Mouse (Mus musculus) lung, postnatal 36 days (tissue): ENCODE data around the gene Gm3115.
"Not testable (repeated sequence)": the region's sequence is repeated elsewhere in the genome, so short reads cannot be mapped to it uniquely, and the experiment has no call there.

ENCODE experiments used
- DNase-seq: peaks from one replicate; pipeline ENCODE4 v3.0.0; 2022; ENCODE audit warnings: mixed read lengths

Gm3115 gene

DNA sequence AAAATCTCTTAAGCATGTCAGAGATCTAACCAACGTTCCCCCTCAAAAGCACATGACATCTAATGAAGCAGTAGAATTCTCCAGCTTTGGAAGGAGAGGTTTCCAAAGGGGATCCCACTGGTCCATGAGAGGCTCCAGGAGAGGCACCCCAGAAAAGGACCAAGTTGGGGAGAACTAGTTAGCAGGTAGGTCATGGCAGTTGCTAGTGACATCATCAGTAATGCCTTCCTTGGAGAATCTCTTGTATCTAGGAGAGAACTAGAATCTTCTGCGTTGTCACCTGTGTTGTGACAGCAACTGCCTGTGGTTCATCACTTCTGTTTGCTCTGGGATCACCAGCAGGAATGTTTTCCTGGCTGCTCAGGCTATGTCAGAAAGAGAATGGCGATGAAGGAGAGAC lies at the start of gene Gm3115:
TSS of gene Gm3115 (plus strand) at position 301 of the 400 bp plus-strand sequence.
- not testable (repeated sequence) for DNase-seq

GRCm38 (mm10) chr14:4110426-4110825 lies 26.5 kb downstream of the Gm3115 start, which contains the start of gene Gm8108:
TSS of gene Gm8108 (plus strand) at chr14:4110526.
- peak; percentile 1 for DNase-seq

GRCm38 (mm10) chr14:4141646-4142045 lies 57.7 kb downstream of the Gm3115 start:
- not testable (repeated sequence) for DNase-seq
